In genomic region chr13:21917040-21917439, GRCm38 (mm10) we compare ENCODE assay signal across 8 mouse cellular contexts. TPM values are rescaled to one million over a fixed set of nuclear protein-coding genes. Genes with fewer than 3 reads are reported as not detected.
DNase-seq lines count a peak whose midpoint lies in the region; ATAC-seq lines count a peak whose summit lies in the region.

No protein-coding gene starts in this region.

- no peaks in the 10 kb centered on the region for H3K36me3 ChIP-seq in kidney, embryonic 15.5 days
- no peaks in the 10 kb centered on the region for H3K36me3 ChIP-seq in heart, embryonic 15.5 days

- no peak for ATAC-seq in kidney, embryonic 15.5 days (replicated peaks; ENCODE audit: low FRiP score)
- no peak for ATAC-seq in heart, embryonic 15.5 days (replicated peaks; ENCODE audit: insufficient number of reproducible peaks, insufficient read depth, low FRiP score, low read depth)
- ATAC-seq in megakaryocyte-erythroid progenitor cell, adult 5-6 weeks (replicated peaks; ENCODE audit: low FRiP score, low TSS enrichment, poor library complexity, severe bottlenecking), result peak; percentile 46

- H3K4me1 ChIP-seq in kidney, embryonic 15.5 days, result peaks cover 20% of the 10 kb centered on the region; the same call in 1 of the 2 replicates
- H3K4me1 ChIP-seq in heart, embryonic 15.5 days (replicated peaks), result peaks cover 9% of the 10 kb centered on the region

- H3K9me3 ChIP-seq in kidney, embryonic 15.5 days (replicated peaks), result no peaks in the 10 kb centered on the region
- H3K9me3 ChIP-seq in heart, embryonic 15.5 days (replicated peaks), result no peaks in the 10 kb centered on the region

- H3K27me3 ChIP-seq in kidney, embryonic 15.5 days, result peaks cover 16% of the 10 kb centered on the region
- 0 out of 2 replicates have a peak, but pooled peaks cover 7% of the 10 kb centered on the region for H3K27me3 ChIP-seq in heart, embryonic 15.5 days

- peak overlapping the region; percentile 54 for H3K4me3 ChIP-seq in kidney, embryonic 15.5 days (replicated peaks)
- H3K4me3 ChIP-seq in heart, embryonic 15.5 days, result peak overlapping the region; percentile 58

- H3K27ac ChIP-seq in kidney, embryonic 15.5 days, result no peak overlapping the region
- H3K27ac ChIP-seq in heart, embryonic 15.5 days, result no peak overlapping the region

- intact Hi-C loops in gastrocnemius, postnatal 14 days (cut with DNase I; ENCODE audit: low total_unique reads), result no loop called here

- WGBS in kidney, embryonic 15.5 days, result 6% methylated on average over 13 of the region's 13 CpGs
- WGBS in heart, embryonic 15.5 days, result 11% methylated on average over 13 of the region's 13 CpGs

- no peak for DNase-seq in kidney, adult 8-10 months
- peak; percentile 62 for DNase-seq in Muller cell, postnatal 12 days (ENCODE audit: inconsistent ontology term)
- no peak for DNase-seq in gastrocnemius, postnatal 14 days
- no peak for DNase-seq in cerebellum, adult 11 months
- DNase-seq in urinary bladder, adult 18-20 months (ENCODE audit: low spot score in 2 of 2), result no peak

- peak overlapping the region; percentile 78 for H3K4me2 ChIP-seq in kidney, embryonic 15.5 days
- peak overlapping the region; percentile 77 for H3K4me2 ChIP-seq in heart, embryonic 15.5 days

- no peak overlapping the region for H3K9ac ChIP-seq in kidney, embryonic 15.5 days
- H3K9ac ChIP-seq in heart, embryonic 15.5 days, result no peak overlapping the region

RNA-seq across cellular contexts. Expression of gene Zfp184, which starts 27.9 kb away (rescaled TPM):
- 12.1 and 12.5 TPM in 2 replicates for polyA plus RNA-seq in kidney, embryonic 15.5 days (2015; fragmentation: Nextera tagmentation; extraction: Ambion mirVana)
- polyA plus RNA-seq in heart, embryonic 15.5 days (2015; fragmentation: Nextera tagmentation; extraction: Ambion mirVana), result 3.8 and 5.1 TPM in 2 replicates
- 1.5 and 2.5 TPM in 2 replicates for total RNA-seq in megakaryocyte-erythroid progenitor cell, adult 5-6 weeks (2014; fragmentation: Nextera tagmentation)
- total RNA-seq in megakaryocyte-erythroid progenitor cell, adult 5-6 weeks (2017), result 3.1 and 10.7 TPM in 2 replicates
- under 1 TPM; 0.33 to 0.38 TPM for total RNA-seq in gastrocnemius, postnatal 14 days (2021)
